Mouse (Mus musculus) stomach, postnatal 0 days (tissue): ENCODE measurements at regions not wholly inside any gene's neighbourhood (a gene's known extent, or its start where the extent isn't known, plus 50 kb on each side); places are given as distances from the start of the nearest gene placed in this dataset.

Experiments used
- CTCF ChIP-seq: IDR thresholded peaks from 2 replicates; pipeline ENCODE4 v1.5.1; 2016; ENCODE audit warnings: antibody characterized with exemption, low read depth, mild to moderate bottlenecking, moderate library complexity
- EP300 ChIP-seq: optimal IDR thresholded peaks from 2 replicates; pipeline ENCODE3; 2016; ENCODE audit warnings: antibody characterized with exemption

GRCm38 (mm10) chr16:77743838-77744237 lies 141.9 kb upstream of the Gm11146 start:
- no peak for TF ChIP-seq CTCF
- TF ChIP-seq EP300, result no peak
